Mouse (Mus musculus): ENCODE measurements around the gene Irx4. TPM values are rescaled to one million over a fixed set of nuclear protein-coding genes. Genes with fewer than 3 reads are reported as not detected.
A peak's percentile ranks its signal among the peaks of the same experiment; 100 is the strongest.

Irx4 gene
- polyA plus RNA-seq, 1 experiment from 2014 or later, result 2.2 TPM

DNA sequence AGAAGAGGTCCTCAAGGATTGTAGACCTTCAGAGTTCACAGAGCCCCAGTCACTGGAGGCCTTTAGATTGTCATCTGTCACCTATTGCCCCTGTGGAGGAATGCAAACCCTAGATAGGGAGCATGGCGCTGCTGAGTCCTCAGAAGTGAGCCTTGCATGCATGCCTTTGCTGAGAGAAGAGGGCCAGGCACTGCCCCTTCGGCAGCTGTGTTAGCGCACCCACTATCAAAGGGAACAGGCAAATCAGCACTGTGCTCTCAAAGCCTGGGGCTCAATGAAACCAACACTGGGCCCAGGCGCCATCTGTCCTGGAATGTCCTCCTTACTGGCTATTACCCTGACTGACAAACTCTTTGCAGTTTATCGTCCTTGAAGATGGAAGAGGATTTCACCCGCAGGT, 44.5 kb downstream of the Irx4 start:
- Histone ChIP-seq H3K4me1 (ENCODE audit: control insufficient read depth, insufficient read depth, low read length) (no peaks in the 10 kb centered on the region), H3K9me3 (ENCODE audit: control insufficient read depth, low read length) (no peaks in the 10 kb centered on the region), H3K27me3 (ENCODE audit: control insufficient read depth, insufficient read depth, low read length) (no peaks in the 10 kb centered on the region), H3K36me3 (ENCODE audit: control insufficient read depth, insufficient read depth, low read length) (no peaks in the 10 kb centered on the region), H3K4me2 (ENCODE audit: low read depth) (no peak overlapping the region), H3K27ac (ENCODE audit: low read depth, low read length) (no peak overlapping the region), H3K4me3 (ENCODE audit: low read depth, low read length) (no peak overlapping the region), H3K9ac (ENCODE audit: low read length) (no peak overlapping the region)
- WGBS, result 50% methylated on average over 6 of the region's 6 CpGs
- DNase-seq (ENCODE audit: low spot score) (no peak), ATAC-seq (ENCODE audit: insufficient read depth, low FRiP score, low TSS enrichment) (no peak)

DNA sequence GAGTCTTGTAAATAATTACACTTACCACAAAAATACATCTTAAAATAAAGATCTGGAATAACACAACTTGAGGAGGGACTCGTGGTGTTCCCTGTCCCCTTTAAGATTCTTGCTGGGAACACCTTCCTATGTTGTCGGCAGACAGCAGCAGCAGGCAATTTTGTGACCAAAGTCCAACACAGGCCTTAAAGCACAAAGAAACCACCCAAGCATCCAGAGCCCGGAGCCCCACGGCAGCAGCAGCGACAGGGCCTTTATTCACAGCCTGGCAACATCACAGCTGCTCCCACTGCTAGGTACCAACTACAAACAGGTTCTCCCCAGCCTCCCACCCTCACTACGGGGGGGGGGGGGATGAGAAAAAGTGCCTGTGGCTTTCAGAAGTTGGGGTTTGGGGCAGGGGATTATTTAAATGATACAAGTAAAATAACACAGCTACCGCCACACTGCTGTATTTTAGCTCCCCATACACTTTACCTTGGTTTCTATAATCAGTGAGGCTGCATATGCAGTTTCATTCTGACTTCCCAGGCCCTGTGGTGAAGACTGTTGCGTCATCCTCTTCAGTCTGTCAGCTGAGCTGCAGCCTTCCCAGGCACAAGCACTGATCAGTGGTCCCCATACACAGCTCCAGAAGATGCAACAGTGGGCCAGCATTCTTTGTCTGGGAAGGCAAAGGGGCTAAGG, 45.3 kb downstream of the Irx4 start:
- H3K27me3 ChIP-seq (ENCODE audit: control insufficient read depth, insufficient read depth, low read length), result no peaks in the 10 kb centered on the region
- DNase-seq (ENCODE audit: low spot score), result peak; percentile 29
- no peak overlapping the region for H3K4me3 ChIP-seq (ENCODE audit: low read depth, low read length)
- no peaks in the 10 kb centered on the region for H3K4me1 ChIP-seq (ENCODE audit: control insufficient read depth, insufficient read depth, low read length)
- 49% methylated on average over 7 of the region's 8 CpGs for WGBS
- H3K36me3 ChIP-seq (ENCODE audit: control insufficient read depth, insufficient read depth, low read length), result no peaks in the 10 kb centered on the region
- ATAC-seq (ENCODE audit: insufficient read depth, low FRiP score, low TSS enrichment), result no peak
- H3K9ac ChIP-seq (ENCODE audit: low read length), result no peak overlapping the region
- no peaks in the 10 kb centered on the region for H3K9me3 ChIP-seq (ENCODE audit: control insufficient read depth, low read length)
- H3K27ac ChIP-seq (ENCODE audit: low read depth, low read length), result no peak overlapping the region
- no peak overlapping the region for H3K4me2 ChIP-seq (ENCODE audit: low read depth)

GRCm38 (mm10) chr13:73306085-73306410, 45.8 kb downstream of the Irx4 start:
- Histone ChIP-seq H3K9me3 (ENCODE audit: control insufficient read depth, low read length) (no peaks in the 10 kb centered on the region), H3K4me2 (ENCODE audit: low read depth) (no peak overlapping the region), H3K27ac (ENCODE audit: low read depth, low read length) (no peak overlapping the region), H3K4me1 (ENCODE audit: control insufficient read depth, insufficient read depth, low read length) (no peaks in the 10 kb centered on the region), H3K27me3 (ENCODE audit: control insufficient read depth, insufficient read depth, low read length) (no peaks in the 10 kb centered on the region), H3K9ac (ENCODE audit: low read length) (no peak overlapping the region), H3K4me3 (ENCODE audit: low read depth, low read length) (no peak overlapping the region), H3K36me3 (ENCODE audit: control insufficient read depth, insufficient read depth, low read length) (no peaks in the 10 kb centered on the region)
- ATAC-seq (ENCODE audit: insufficient read depth, low FRiP score, low TSS enrichment) (no peak), DNase-seq (ENCODE audit: low spot score) (no peak)
- WGBS, result 54% methylated on average over 4 of the region's 4 CpGs

DNA sequence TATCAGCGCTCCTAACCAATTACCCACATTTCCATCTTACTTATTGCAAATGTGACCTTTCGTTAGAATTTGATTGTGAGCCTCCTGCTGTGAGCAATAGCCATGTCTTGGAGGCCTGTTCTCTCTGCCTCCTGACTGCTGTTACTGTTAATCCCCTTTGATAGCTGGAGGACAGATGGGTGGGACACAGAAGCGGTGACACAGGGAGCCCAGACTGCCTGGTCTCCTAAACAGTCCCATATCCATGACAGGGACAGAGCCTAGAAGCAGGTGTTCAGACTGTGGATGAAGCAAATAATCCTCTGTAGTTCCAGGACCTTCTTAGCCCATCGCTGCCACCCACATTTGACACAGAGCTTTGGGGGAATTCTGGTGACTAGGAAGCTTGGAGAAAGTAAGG, 46.2 kb downstream of the Irx4 start:
- Histone ChIP-seq H3K27me3 (ENCODE audit: control insufficient read depth, insufficient read depth, low read length) (no peaks in the 10 kb centered on the region), H3K9me3 (ENCODE audit: control insufficient read depth, low read length) (no peaks in the 10 kb centered on the region), H3K4me2 (ENCODE audit: low read depth) (no peak overlapping the region), H3K36me3 (ENCODE audit: control insufficient read depth, insufficient read depth, low read length) (no peaks in the 10 kb centered on the region), H3K4me3 (ENCODE audit: low read depth, low read length) (no peak overlapping the region), H3K4me1 (ENCODE audit: control insufficient read depth, insufficient read depth, low read length) (no peaks in the 10 kb centered on the region), H3K9ac (ENCODE audit: low read length) (no peak overlapping the region), H3K27ac (ENCODE audit: low read depth, low read length) (no peak overlapping the region)
- no peak for DNase-seq (ENCODE audit: low spot score)
- WGBS, result 71% methylated on average over 4 of the region's 4 CpGs
- ATAC-seq (ENCODE audit: insufficient read depth, low FRiP score, low TSS enrichment), result no peak

DNA sequence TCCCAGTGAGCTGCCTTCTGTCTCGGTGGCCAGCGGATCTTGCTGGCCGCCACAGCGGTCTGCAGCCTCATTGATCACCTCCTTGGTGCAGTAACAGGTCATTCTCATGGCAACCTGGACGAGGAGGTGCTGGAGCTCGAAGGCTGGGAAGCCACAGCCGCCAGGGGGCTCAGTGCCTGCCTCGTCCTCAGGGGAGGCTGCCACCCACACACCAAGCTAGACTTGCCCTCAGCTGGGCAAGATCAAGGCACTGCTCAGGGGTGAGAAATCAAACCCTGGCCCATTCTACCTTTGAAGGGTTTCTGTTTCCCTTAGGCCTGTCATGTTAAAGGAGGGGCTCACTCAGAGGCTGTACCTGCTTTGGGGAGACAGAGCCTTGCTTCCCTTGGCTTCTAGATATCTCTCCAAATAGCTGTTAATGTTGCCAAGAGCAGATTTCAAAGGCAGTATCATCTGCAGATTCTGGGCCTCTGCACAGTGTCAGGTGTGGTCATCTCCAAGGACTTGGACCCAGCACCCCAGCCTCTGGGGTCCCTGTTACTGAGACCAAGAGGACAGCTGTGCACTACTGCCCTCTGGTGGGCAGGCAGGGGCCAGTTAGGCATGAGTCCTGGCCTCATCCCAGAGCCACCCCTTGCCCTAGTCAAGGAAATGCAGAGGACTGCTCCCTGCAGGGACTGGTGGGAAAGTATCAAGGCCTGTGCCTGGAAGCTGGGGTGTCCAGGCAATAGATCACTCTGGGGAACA, 50.1 kb downstream of the Irx4 start:
- 24% methylated on average over 8 of the region's 8 CpGs for WGBS

More for the DNA sequence above, 50.1 kb downstream of the Irx4 start:
- peak; percentile 74; the same call in 1 of the 2 replicates for ATAC-seq (ENCODE audit: insufficient read depth, low FRiP score, low TSS enrichment)
- peak; percentile 72 for DNase-seq (ENCODE audit: low spot score)
- Histone ChIP-seq H3K9ac (ENCODE audit: low read length) (no peak overlapping the region), H3K36me3 (ENCODE audit: control insufficient read depth, insufficient read depth, low read length) (no peaks in the 10 kb centered on the region), H3K4me3 (ENCODE audit: low read depth, low read length) (no peak overlapping the region), H3K9me3 (ENCODE audit: control insufficient read depth, low read length) (no peaks in the 10 kb centered on the region), H3K4me1 (ENCODE audit: control insufficient read depth, insufficient read depth, low read length) (no peaks in the 10 kb centered on the region), H3K27ac (ENCODE audit: low read depth, low read length) (no peak overlapping the region), H3K4me2 (ENCODE audit: low read depth) (no peak overlapping the region), H3K27me3 (ENCODE audit: control insufficient read depth, insufficient read depth, low read length) (no peaks in the 10 kb centered on the region)

Other genes starting within 250 kb of the Irx4 start
- gene Mrpl36, start 68.0 kb downstream of the Irx4 start, polyA plus RNA-seq (2014; fragmentation: Nextera tagmentation; extraction: Ambion mirVana), result 106 and 108 TPM in 2 replicates
- 304 and 314 TPM in 2 replicates for gene Ndufs6, start 68.1 kb downstream of the Irx4 start, polyA plus RNA-seq (2014; fragmentation: Nextera tagmentation; extraction: Ambion mirVana)
- 46.0 and 49.8 TPM in 2 replicates for gene Lpcat1, start 206.7 kb downstream of the Irx4 start, polyA plus RNA-seq (2014; fragmentation: Nextera tagmentation; extraction: Ambion mirVana)